Mouse (Mus musculus): ENCODE data around the gene R3hdm1. TPM values are rescaled to one million over a fixed set of nuclear protein-coding genes. Genes with fewer than 3 reads are reported as not detected.
A peak's percentile ranks its signal among the peaks of the same experiment; 100 is the strongest.

R3hdm1 gene
- polyA plus RNA-seq, 1 experiment from 2014 or later = 22.6 TPM

- Histone ChIP-seq H3K9ac (replicated peaks) (no peak overlapping the region), H3K27ac (ENCODE audit: low read depth) (no peak overlapping the region), H3K4me2 (ENCODE audit: low read depth, low read length) (no peak overlapping the region), H3K4me3 (ENCODE audit: low read depth, low read length) (no peak overlapping the region), H3K27me3 (ENCODE audit: insufficient read depth, low read length) (no peaks in the 10 kb centered on the region), H3K9me3 (ENCODE audit: low read length) (no peaks in the 10 kb centered on the region), H3K4me1 (ENCODE audit: insufficient read depth) (no peaks in the 10 kb centered on the region), H3K36me3 (replicated peaks; ENCODE audit: insufficient read depth, low read length) (peaks cover 6% of the 10 kb centered on the region; the same call in 1 of the 2 replicates)
- WGBS (ENCODE audit: insufficient replicate concordance) = 84% methylated on average over 9 of the region's 9 CpGs
- DNase-seq = no peak
- TF ChIP-seq CTCF (IDR thresholded peaks at IDR 0.05; ENCODE audit: low read depth) = no peak
- TF ChIP-seq EP300 (IDR thresholded peaks at IDR 0.05; ENCODE audit: low read depth) = no peak
- ATAC-seq = no peak
Observed at GRCm38 (mm10) chr1:128285136-128285535, 182.0 kb downstream of the R3hdm1 start.

MicroRNAs within 50 kb of the gene (microRNA counts, 519-probe panel; counts per million panel counts)
- microRNA mmu-miR-128 = 662 counts per million, percentile 4 among the panel's probes with 10 or more counts

Small RNAs within 50 kb of the gene (microRNA-seq; reads per million reads assigned to microRNA genes)
- gene Mir128-1 = 169 reads per million, percentile 48 among the genes with 10 or more reads in this experiment

Other genes starting within 250 kb of the R3hdm1 start
- gene Map3k19, start 248.3 kb upstream of the R3hdm1 start, polyA plus RNA-seq (2015; fragmentation: Nextera tagmentation; extraction: Ambion mirVana) = not detected in 2 replicates
- gene Rab3gap1, start 234.5 kb upstream of the R3hdm1 start, polyA plus RNA-seq (2015; fragmentation: Nextera tagmentation; extraction: Ambion mirVana) = 8.3 and 8.9 TPM in 2 replicates
- 1.2 and 1.3 TPM in 2 replicates for gene Zranb3, start 254 bp upstream of the R3hdm1 start, polyA plus RNA-seq (2015; fragmentation: Nextera tagmentation; extraction: Ambion mirVana)
- 33.1 and 35.1 TPM in 2 replicates for gene Ubxn4, start 140.7 kb downstream of the R3hdm1 start, polyA plus RNA-seq (2015; fragmentation: Nextera tagmentation; extraction: Ambion mirVana)
- 0.07 TPM in 1 of 2 replicates, not detected in the other for gene Lct, start 225.0 kb downstream of the R3hdm1 start, polyA plus RNA-seq (2015; fragmentation: Nextera tagmentation; extraction: Ambion mirVana)

All from liver, postnatal 0 days (tissue).